Mouse (Mus musculus) liver, embryonic 14.5 days (tissue): Measurements from ENCODE around the gene Gm45194.

Experiments used
- CTCF ChIP-seq: IDR thresholded peaks from 2 replicates; pipeline ENCODE4 v1.5.1; 2016; ENCODE audit warnings: antibody characterized with exemption, low read depth, control low read depth
- EP300 ChIP-seq: IDR thresholded peaks from 2 replicates; pipeline ENCODE4 v1.6.1; 2016; ENCODE audit warnings: antibody characterized with exemption, low read depth

GRCm38 (mm10) chrX:112242916-112243315 is 351.7 kb downstream of the Gm45194 start:
- TF ChIP-seq CTCF (no peak), EP300 (no peak)
